Mouse (Mus musculus): ENCODE measurements around the gene Npas3. TPM values are rescaled to one million over a fixed set of nuclear protein-coding genes. Genes with fewer than 3 reads are reported as not detected.

Npas3 gene
- 0.11 and 1.2 TPM in 2 replicates for polyA plus RNA-seq (2011; ENCODE audit: insufficient read depth, insufficient read length, low read depth, missing spikeins)

DNA sequence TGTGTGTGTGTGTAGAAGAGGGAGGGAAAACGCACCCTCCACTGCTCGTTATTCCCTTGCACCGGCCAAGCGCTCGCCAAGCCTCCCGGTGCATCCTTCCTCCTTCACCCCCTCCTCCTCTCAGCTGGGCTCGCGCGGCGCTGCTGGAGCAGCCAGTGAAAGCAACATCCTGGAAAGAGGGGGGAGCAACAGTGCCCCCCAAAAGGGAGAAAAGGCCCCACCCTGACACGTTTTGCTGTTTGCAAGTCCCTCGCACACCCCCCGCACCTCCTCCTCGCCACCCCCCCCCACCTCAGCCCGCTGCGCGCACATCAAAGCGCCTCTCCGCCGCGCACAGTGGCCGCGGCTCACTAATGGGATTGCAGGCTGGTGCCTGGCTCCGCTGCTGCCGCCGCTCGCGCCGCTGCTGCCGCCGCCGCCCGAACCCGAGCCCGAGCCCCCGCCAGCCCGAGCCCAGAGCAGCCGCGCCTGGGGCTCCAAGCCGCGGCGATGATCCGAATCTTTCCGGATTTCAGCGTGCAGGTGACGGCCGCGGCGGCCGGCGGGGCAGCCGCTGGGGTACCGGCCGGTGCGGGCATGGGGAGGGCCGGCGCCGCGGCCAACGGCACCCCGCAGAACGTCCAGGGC is at the start of gene Npas3:
TSS of gene Npas3 (plus strand) at position 577 of the 627 bp plus-strand sequence.
- H3K9me3 ChIP-seq (replicated peaks; ENCODE audit: control insufficient read depth, insufficient read depth, low read length, poor library complexity, severe bottlenecking) = no peaks in the 10 kb centered on the region
- no peaks in the 10 kb centered on the region for H3K36me3 ChIP-seq (ENCODE audit: control insufficient read depth, insufficient read depth, low read length, poor library complexity, severe bottlenecking)
- no peaks in the 10 kb centered on the region for H3K4me1 ChIP-seq (ENCODE audit: control insufficient read depth, insufficient read depth, low read length)
- no peak for TF ChIP-seq CTCF (IDR thresholded peaks at IDR 0.05; ENCODE audit: low read depth, low read length)
- no peak within 1 kb of the TSS for H3K27ac ChIP-seq (ENCODE audit: insufficient read depth, low read length)
- H3K27me3 ChIP-seq (ENCODE audit: control insufficient read depth, insufficient read depth, low read length, poor library complexity, severe bottlenecking) = peaks cover 35% of the 10 kb centered on the region
- H3K9ac ChIP-seq (ENCODE audit: low read depth, poor library complexity, severe bottlenecking) = peak within 1 kb of the TSS; percentile 42; the same call in 1 of the 2 replicates
- H3K4me3 ChIP-seq (ENCODE audit: low read depth, low read length) = peak within 1 kb of the TSS; percentile 72

DNA sequence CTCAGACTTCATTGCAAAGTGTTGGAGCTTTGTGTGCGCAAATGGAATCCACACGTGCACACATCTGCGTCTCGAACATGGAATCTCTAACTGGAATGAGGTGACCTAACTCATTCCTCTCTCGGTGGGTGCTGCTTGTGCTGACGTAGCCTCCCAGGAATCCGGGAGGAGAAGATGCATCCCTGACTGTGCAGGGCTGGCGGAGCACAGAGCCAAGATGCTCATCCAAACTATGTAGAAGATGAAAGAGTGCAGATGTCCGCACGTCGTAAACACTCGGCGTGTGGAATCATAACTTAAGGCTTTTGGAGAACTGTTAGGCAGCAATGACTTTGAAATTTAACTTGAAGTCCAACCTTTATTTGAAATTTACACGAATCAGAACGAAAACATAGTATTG is 31.3 kb upstream of the Npas3 start:
- TF ChIP-seq EP300 (IDR thresholded peaks at IDR 0.05; ENCODE audit: insufficient read depth, low read depth, low read length) (no peak), POLR2A (IDR thresholded peaks at IDR 0.05; ENCODE audit: insufficient read depth, low read length) (no peak), CTCF (IDR thresholded peaks at IDR 0.05; ENCODE audit: low read depth, low read length) (no peak)
- Histone ChIP-seq H3K27ac (ENCODE audit: insufficient read depth, low read length) (no peak overlapping the region), H3K36me3 (ENCODE audit: control insufficient read depth, insufficient read depth, low read length, poor library complexity, severe bottlenecking) (no peaks in the 10 kb centered on the region), H3K4me3 (ENCODE audit: low read depth, low read length) (no peak overlapping the region), H3K4me1 (ENCODE audit: control insufficient read depth, insufficient read depth, low read length) (no peaks in the 10 kb centered on the region), H3K9ac (ENCODE audit: low read depth, poor library complexity, severe bottlenecking) (no peak overlapping the region), H3K27me3 (ENCODE audit: control insufficient read depth, insufficient read depth, low read length, poor library complexity, severe bottlenecking) (no peaks in the 10 kb centered on the region), H3K9me3 (replicated peaks; ENCODE audit: control insufficient read depth, insufficient read depth, low read length, poor library complexity, severe bottlenecking) (peaks cover 6% of the 10 kb centered on the region)

DNA sequence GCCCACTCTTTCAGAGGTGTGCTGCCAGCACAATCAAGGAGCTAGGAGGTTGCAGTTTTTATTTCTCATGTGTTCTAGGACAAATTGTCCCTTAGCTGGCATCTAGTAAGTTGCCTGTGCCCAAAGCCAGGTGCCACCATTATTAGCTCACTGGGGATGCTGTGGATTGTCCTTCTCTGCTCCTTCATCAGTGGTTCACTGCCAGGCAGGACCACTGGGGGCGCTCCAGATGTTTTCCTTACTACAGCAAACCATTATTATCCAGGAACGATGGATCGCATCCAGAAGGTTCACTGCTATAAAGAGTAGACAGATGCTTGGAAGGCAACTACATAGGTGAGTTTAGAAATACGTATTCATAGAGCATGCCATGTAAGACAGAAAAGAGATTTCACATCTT is 25.7 kb upstream of the Npas3 start:
- no peaks in the 10 kb centered on the region for H3K9me3 ChIP-seq (replicated peaks; ENCODE audit: control insufficient read depth, insufficient read depth, low read length, poor library complexity, severe bottlenecking)
- no peak overlapping the region for H3K27ac ChIP-seq (ENCODE audit: insufficient read depth, low read length)
- no peak overlapping the region for H3K9ac ChIP-seq (ENCODE audit: low read depth, poor library complexity, severe bottlenecking)
- H3K4me3 ChIP-seq (ENCODE audit: low read depth, low read length) = no peak overlapping the region
- H3K4me1 ChIP-seq (ENCODE audit: control insufficient read depth, insufficient read depth, low read length) = no peaks in the 10 kb centered on the region
- H3K36me3 ChIP-seq (ENCODE audit: control insufficient read depth, insufficient read depth, low read length, poor library complexity, severe bottlenecking) = no peaks in the 10 kb centered on the region
- no peaks in the 10 kb centered on the region for H3K27me3 ChIP-seq (ENCODE audit: control insufficient read depth, insufficient read depth, low read length, poor library complexity, severe bottlenecking)
- TF ChIP-seq EP300 (IDR thresholded peaks at IDR 0.05; ENCODE audit: insufficient read depth, low read depth, low read length) (no peak), POLR2A (IDR thresholded peaks at IDR 0.05; ENCODE audit: insufficient read depth, low read length) (no peak), CTCF (IDR thresholded peaks at IDR 0.05; ENCODE audit: low read depth, low read length) (peak; percentile 33)

DNA sequence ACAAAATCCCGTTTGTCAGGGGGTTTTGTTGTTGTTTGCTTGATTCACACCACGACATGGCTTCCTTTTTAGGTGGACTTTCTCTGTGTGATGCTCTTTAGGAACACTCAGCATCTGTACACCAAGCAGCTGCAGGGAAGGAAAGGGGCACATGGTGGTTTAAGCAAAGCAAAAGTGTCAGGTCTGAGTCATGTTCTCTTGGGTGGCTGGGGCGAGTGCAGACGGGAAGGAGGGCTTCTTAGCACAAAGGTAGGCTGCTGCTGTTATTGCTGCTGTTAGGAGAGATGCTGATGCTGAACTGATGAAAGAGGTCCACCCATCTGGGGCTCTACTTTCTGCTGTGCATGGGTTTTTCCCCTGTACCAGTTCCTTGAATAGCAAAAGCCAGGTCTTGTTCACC is 21.1 kb upstream of the Npas3 start:
- H3K27me3 ChIP-seq (ENCODE audit: control insufficient read depth, insufficient read depth, low read length, poor library complexity, severe bottlenecking) = no peaks in the 10 kb centered on the region
- H3K4me3 ChIP-seq (ENCODE audit: low read depth, low read length) = no peak overlapping the region
- H3K9me3 ChIP-seq (replicated peaks; ENCODE audit: control insufficient read depth, insufficient read depth, low read length, poor library complexity, severe bottlenecking) = no peaks in the 10 kb centered on the region
- no peak overlapping the region for H3K27ac ChIP-seq (ENCODE audit: insufficient read depth, low read length)
- TF ChIP-seq EP300 (IDR thresholded peaks at IDR 0.05; ENCODE audit: insufficient read depth, low read depth, low read length) = no peak
- no peak for TF ChIP-seq CTCF (IDR thresholded peaks at IDR 0.05; ENCODE audit: low read depth, low read length)
- TF ChIP-seq POLR2A (IDR thresholded peaks at IDR 0.05; ENCODE audit: insufficient read depth, low read length) = no peak
- H3K36me3 ChIP-seq (ENCODE audit: control insufficient read depth, insufficient read depth, low read length, poor library complexity, severe bottlenecking) = no peaks in the 10 kb centered on the region
- no peaks in the 10 kb centered on the region for H3K4me1 ChIP-seq (ENCODE audit: control insufficient read depth, insufficient read depth, low read length)
- H3K9ac ChIP-seq (ENCODE audit: low read depth, poor library complexity, severe bottlenecking) = no peak overlapping the region

DNA sequence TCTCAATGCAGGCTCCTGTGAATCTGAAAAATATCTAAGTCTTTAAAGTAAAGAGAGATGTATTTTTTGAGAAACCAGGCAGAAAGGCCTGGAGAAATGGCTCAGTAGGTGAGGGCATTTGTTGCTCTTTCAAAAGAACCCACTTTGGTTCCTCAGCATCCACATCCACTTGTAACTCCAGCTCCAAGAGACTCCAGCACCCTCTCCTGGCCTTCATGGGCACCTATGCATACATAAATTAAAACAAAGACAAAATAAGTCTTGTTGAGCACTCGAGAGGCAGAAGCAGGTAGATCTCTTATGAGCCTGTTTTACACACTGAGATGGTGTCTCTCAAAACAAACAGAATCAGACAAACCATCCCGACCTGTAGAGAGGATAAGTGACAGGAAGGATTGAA is 19.1 kb upstream of the Npas3 start:
- Histone ChIP-seq H3K9me3 (replicated peaks; ENCODE audit: control insufficient read depth, insufficient read depth, low read length, poor library complexity, severe bottlenecking) (no peaks in the 10 kb centered on the region), H3K9ac (ENCODE audit: low read depth, poor library complexity, severe bottlenecking) (no peak overlapping the region), H3K4me1 (ENCODE audit: control insufficient read depth, insufficient read depth, low read length) (no peaks in the 10 kb centered on the region), H3K27me3 (ENCODE audit: control insufficient read depth, insufficient read depth, low read length, poor library complexity, severe bottlenecking) (no peaks in the 10 kb centered on the region), H3K27ac (ENCODE audit: insufficient read depth, low read length) (no peak overlapping the region), H3K4me3 (ENCODE audit: low read depth, low read length) (no peak overlapping the region), H3K36me3 (ENCODE audit: control insufficient read depth, insufficient read depth, low read length, poor library complexity, severe bottlenecking) (no peaks in the 10 kb centered on the region)
- TF ChIP-seq CTCF (IDR thresholded peaks at IDR 0.05; ENCODE audit: low read depth, low read length) = no peak
- no peak for TF ChIP-seq EP300 (IDR thresholded peaks at IDR 0.05; ENCODE audit: insufficient read depth, low read depth, low read length)
- no peak for TF ChIP-seq POLR2A (IDR thresholded peaks at IDR 0.05; ENCODE audit: insufficient read depth, low read length)

DNA sequence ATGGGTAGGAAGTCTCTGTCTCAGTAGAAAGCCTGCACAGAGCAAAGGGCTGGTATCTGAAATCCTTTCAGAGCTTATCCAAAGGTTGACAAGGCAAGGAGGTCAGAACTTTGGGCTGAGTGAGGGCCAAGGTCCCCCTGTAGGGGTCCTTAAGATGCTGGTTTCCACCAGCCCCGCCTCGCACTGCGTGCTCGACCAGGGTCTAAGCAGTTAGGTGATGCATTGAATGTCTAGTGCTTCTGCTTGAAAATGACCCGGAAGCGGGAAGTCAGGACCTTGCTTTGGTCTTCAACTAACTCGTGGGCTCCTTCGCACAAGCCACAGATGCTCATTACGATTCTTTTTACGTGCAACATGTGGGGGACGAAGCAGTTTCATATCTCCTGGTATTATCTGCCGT is 2.3 kb upstream of the Npas3 start:
- Histone ChIP-seq H3K27ac (ENCODE audit: insufficient read depth, low read length) (no peak overlapping the region), H3K27me3 (ENCODE audit: control insufficient read depth, insufficient read depth, low read length, poor library complexity, severe bottlenecking) (peaks cover 20% of the 10 kb centered on the region), H3K9ac (ENCODE audit: low read depth, poor library complexity, severe bottlenecking) (no peak overlapping the region), H3K9me3 (replicated peaks; ENCODE audit: control insufficient read depth, insufficient read depth, low read length, poor library complexity, severe bottlenecking) (no peaks in the 10 kb centered on the region), H3K36me3 (ENCODE audit: control insufficient read depth, insufficient read depth, low read length, poor library complexity, severe bottlenecking) (no peaks in the 10 kb centered on the region), H3K4me1 (ENCODE audit: control insufficient read depth, insufficient read depth, low read length) (no peaks in the 10 kb centered on the region), H3K4me3 (ENCODE audit: low read depth, low read length) (no peak overlapping the region)
- TF ChIP-seq EP300 (IDR thresholded peaks at IDR 0.05; ENCODE audit: insufficient read depth, low read depth, low read length) (no peak), POLR2A (IDR thresholded peaks at IDR 0.05; ENCODE audit: insufficient read depth, low read length) (no peak), CTCF (IDR thresholded peaks at IDR 0.05; ENCODE audit: low read depth, low read length) (no peak)

All from ES-Bruce4 (cell line).